8 mouse cellular contexts compared by ENCODE assay signal in the genomic region with DNA sequence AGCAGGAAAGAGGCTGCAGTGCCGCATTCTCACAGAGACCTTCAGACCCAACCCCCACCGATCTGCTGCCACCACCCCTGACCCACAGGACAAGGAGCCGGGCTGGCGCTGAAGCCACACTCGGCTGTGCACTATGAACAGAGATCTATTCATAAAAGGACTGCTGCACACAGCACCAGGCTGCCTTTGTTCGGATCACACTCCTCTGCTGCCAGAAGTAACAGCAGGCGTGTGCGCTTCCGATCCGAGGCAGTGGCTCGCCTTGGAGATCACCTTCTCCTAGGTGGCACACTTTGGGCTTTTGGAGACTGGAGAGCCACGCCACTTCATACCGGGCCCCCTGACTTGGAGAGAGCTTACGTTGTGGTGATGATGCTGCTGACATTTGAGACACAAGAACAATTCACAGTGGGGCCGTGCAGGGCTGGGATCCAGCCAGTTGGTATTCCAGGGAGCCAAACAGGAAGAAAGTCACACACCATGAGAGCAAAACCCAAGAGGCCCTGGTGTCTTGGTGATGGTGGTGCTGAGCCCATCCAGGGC. TPM values are rescaled to one million over a fixed set of nuclear protein-coding genes. Genes with fewer than 3 reads are reported as not detected.
DNase-seq lines count a peak whose midpoint lies in the region; ATAC-seq and TF ChIP-seq lines count a peak whose summit lies in the region.
"Had no signal": no experiment of that assay in that cellular context is flagged by ENCODE, and none has a peak within 500 bp of the region (broad histone marks: within the 10 kb centered on the region; RNA-seq: fewer than 3 reads in every experiment).

No protein-coding gene starts in this region.

- peak overlapping the region; percentile 43 for H3K27ac ChIP-seq in lung, embryonic 15.5 days
- H3K27ac ChIP-seq in embryonic facial prominence, embryonic 12.5 days, result peak overlapping the region; percentile 32
- peak overlapping the region; percentile 49 for H3K27ac ChIP-seq in hindbrain, embryonic 15.5 days (replicated peaks)
- H3K27ac ChIP-seq in neural tube, embryonic 13.5 days (replicated peaks), result 0 out of 2 replicates have a peak overlapping the region, but pooled peaks have one; percentile 4
- H3K27ac ChIP-seq: liver, embryonic 13.5 days had no signal

- H3K4me1 ChIP-seq in lung, embryonic 15.5 days, result peaks cover 55% of the 10 kb centered on the region
- peaks cover 8% of the 10 kb centered on the region for H3K4me1 ChIP-seq in lung, adult 2 months (ENCODE audit: control insufficient read depth, insufficient read depth, low read length)
- peaks cover 49% of the 10 kb centered on the region for H3K4me1 ChIP-seq in embryonic facial prominence, embryonic 12.5 days
- peaks cover 29% of the 10 kb centered on the region for H3K4me1 ChIP-seq in hindbrain, embryonic 15.5 days (replicated peaks)
- H3K4me1 ChIP-seq in neural tube, embryonic 13.5 days (replicated peaks), result peaks cover 45% of the 10 kb centered on the region

- H3K4me2 ChIP-seq in lung, embryonic 15.5 days, result peak overlapping the region; percentile 39; the same call in 1 of the 2 replicates
- H3K4me2 ChIP-seq in embryonic facial prominence, embryonic 12.5 days (replicated peaks), result peak overlapping the region; percentile 30
- peak overlapping the region; percentile 41 for H3K4me2 ChIP-seq in hindbrain, embryonic 15.5 days
- peak overlapping the region; percentile 43 for H3K4me2 ChIP-seq in neural tube, embryonic 13.5 days
- H3K4me2 ChIP-seq: liver, embryonic 13.5 days had no signal

- no peak for DNase-seq in lung, adult 2 months
- DNase-seq in spleen, postnatal 36 days (ENCODE audit: low spot score in 2 of 2), result no peak
- DNase-seq in ovary, postnatal 14 days (ENCODE audit: low spot score), result no peak
- DNase-seq: liver, embryonic 13.5 days had no signal

- no peak overlapping the region for H3K4me3 ChIP-seq in lung, embryonic 15.5 days
- H3K4me3 ChIP-seq in lung, adult 2 months (replicated peaks; ENCODE audit: extremely low read depth, low read depth, low read length), result no peak overlapping the region
- H3K4me3 ChIP-seq in embryonic facial prominence, embryonic 12.5 days, result no peak overlapping the region
- no peak overlapping the region for H3K4me3 ChIP-seq in hindbrain, embryonic 15.5 days
- H3K4me3 ChIP-seq in neural tube, embryonic 13.5 days, result no peak overlapping the region
- H3K4me3 ChIP-seq: liver, embryonic 13.5 days had no signal

- no peaks in the 10 kb centered on the region for H3K9me3 ChIP-seq in lung, embryonic 15.5 days
- no peaks in the 10 kb centered on the region for H3K9me3 ChIP-seq in embryonic facial prominence, embryonic 12.5 days
- no peaks in the 10 kb centered on the region for H3K9me3 ChIP-seq in hindbrain, embryonic 15.5 days
- no peaks in the 10 kb centered on the region for H3K9me3 ChIP-seq in neural tube, embryonic 13.5 days
- H3K9me3 ChIP-seq: liver, embryonic 13.5 days had no signal

- H3K27me3 ChIP-seq in lung, embryonic 15.5 days, result peaks cover 17% of the 10 kb centered on the region; the same call in 1 of the 2 replicates
- 0 out of 2 replicates have a peak, but pooled peaks cover 4% of the 10 kb centered on the region for H3K27me3 ChIP-seq in embryonic facial prominence, embryonic 12.5 days
- H3K27me3 ChIP-seq in hindbrain, embryonic 15.5 days, result peaks cover 6% of the 10 kb centered on the region
- H3K27me3 ChIP-seq in neural tube, embryonic 13.5 days, result no peaks in the 10 kb centered on the region; the same call in 1 of the 2 replicates

- no peak for TF ChIP-seq POLR2A in lung, adult 2 months (IDR thresholded peaks at IDR 0.05; ENCODE audit: borderline replicate concordance, extremely low read depth, low read depth, low read length)

- H3K36me3 ChIP-seq in lung, embryonic 15.5 days, result no peaks in the 10 kb centered on the region
- H3K36me3 ChIP-seq in embryonic facial prominence, embryonic 12.5 days, result no peaks in the 10 kb centered on the region
- no peaks in the 10 kb centered on the region for H3K36me3 ChIP-seq in hindbrain, embryonic 15.5 days
- H3K36me3 ChIP-seq in neural tube, embryonic 13.5 days, result no peaks in the 10 kb centered on the region
- H3K36me3 ChIP-seq: liver, embryonic 13.5 days had no signal

- ATAC-seq in lung, embryonic 15.5 days (ENCODE audit: borderline replicate concordance, extremely low read depth, low FRiP score, low TSS enrichment), result peak; percentile 53; the same call in 1 of the 2 replicates
- ATAC-seq in embryonic facial prominence, embryonic 12.5 days (ENCODE audit: insufficient number of reproducible peaks, insufficient read depth, low FRiP score, low TSS enrichment), result 0 out of 2 replicates have a peak, but pooled peaks have one; percentile 35
- ATAC-seq in hindbrain, embryonic 15.5 days (ENCODE audit: low FRiP score, low read depth), result peak; percentile 77
- peak; percentile 78 for ATAC-seq in neural tube, embryonic 13.5 days (ENCODE audit: low read depth)

- TF ChIP-seq CTCF in lung, adult 2 months (IDR thresholded peaks at IDR 0.05; ENCODE audit: insufficient read depth, low read length), result no peak

- no peak overlapping the region for H3K9ac ChIP-seq in lung, embryonic 15.5 days
- H3K9ac ChIP-seq in embryonic facial prominence, embryonic 12.5 days, result no peak overlapping the region
- no peak overlapping the region for H3K9ac ChIP-seq in hindbrain, embryonic 15.5 days
- peak overlapping the region; percentile 41; the same call in 1 of the 2 replicates for H3K9ac ChIP-seq in neural tube, embryonic 13.5 days
- H3K9ac ChIP-seq: liver, embryonic 13.5 days had no signal

- 19% methylated on average over 15 of the region's 15 CpGs for WGBS in lung, embryonic 15.5 days
- 32% methylated on average over 15 of the region's 15 CpGs for whole genome bisulfite sequencing in lung, adult 2 months
- WGBS in embryonic facial prominence, embryonic 12.5 days, result 8% methylated on average over 15 of the region's 15 CpGs
- WGBS in hindbrain, embryonic 15.5 days, result 5% methylated on average over 15 of the region's 15 CpGs
- 6% methylated on average over 15 of the region's 15 CpGs for WGBS in neural tube, embryonic 13.5 days

RNA-seq across cellular contexts. Expression of gene Irs2, which starts 47.9 kb away (rescaled TPM):
- 4.1 TPM in 2 replicates for polyA plus RNA-seq in lung, embryonic 15.5 days (2015; fragmentation: Nextera tagmentation; extraction: Ambion mirVana)
- polyA plus RNA-seq in lung, adult 2 months (2012; rRNA removed), result 20.7 and 27.1 TPM in 2 replicates
- polyA plus RNA-seq in embryonic facial prominence, embryonic 12.5 days (2016; fragmentation: Nextera tagmentation; extraction: Ambion mirVana), result 11.5 and 11.8 TPM in 2 replicates
- 6.0 and 6.3 TPM in 2 replicates for polyA plus RNA-seq in hindbrain, embryonic 15.5 days (2015; fragmentation: Nextera tagmentation; extraction: Ambion mirVana)
- 5.6 and 6.6 TPM in 2 replicates for polyA plus RNA-seq in neural tube, embryonic 13.5 days (2015; fragmentation: Nextera tagmentation; extraction: Ambion mirVana)
